Mouse (Mus musculus) limb, embryonic 14.5 days (tissue): ENCODE results near the gene Pik3c2b. TPM values are rescaled to one million over a fixed set of nuclear protein-coding genes. Genes with fewer than 3 reads are reported as not detected.
"Not testable (repeated sequence)": the region's sequence is repeated elsewhere in the genome, so short reads cannot be mapped to it uniquely, and the experiment has no call there.

Experiments used
- ATAC-seq: fragments of 200-750 bp; cut with Nextera tagmentation; 2 replicates; pipeline ENCODE4 v1.8.0; 2017; ENCODE audit warnings: low read depth, moderate number of reproducible peaks, moderate TSS enrichment; ENCODE audit not compliant: low FRiP score
- DNase-seq: peaks from one replicate; pipeline ENCODE4 v3.0.0-alpha.2; 2015; ENCODE audit warnings: low spot score
- H3K27ac ChIP-seq: fragments of 300-500 bp; sonication (generic); replicated peaks from 2 replicates; pipeline ENCODE4 v1.5.1; 2014; ENCODE audit warnings: low read depth, mild to moderate bottlenecking, low read length, moderate library complexity, mixed read lengths
- H3K27me3 ChIP-seq: fragments of 300-500 bp; sonication (generic); 2 replicates; pipeline ENCODE4 v1.6.1; 2014; ENCODE audit warnings: low read length, mixed read lengths; ENCODE audit not compliant: control insufficient read depth, insufficient read depth
- H3K36me3 ChIP-seq: fragments of 300-500 bp; sonication (generic); 2 replicates; pipeline ENCODE4 v1.6.1; 2014; ENCODE audit warnings: mild to moderate bottlenecking, low read length, moderate library complexity, mixed read lengths; ENCODE audit not compliant: control insufficient read depth, insufficient read depth
- H3K4me1 ChIP-seq: fragments of 300-500 bp; sonication (generic); 2 replicates; pipeline ENCODE4 v1.6.1; 2014; ENCODE audit warnings: antibody characterized with exemption, low read length, mixed read lengths; ENCODE audit not compliant: control insufficient read depth, insufficient read depth
- H3K4me2 ChIP-seq: fragments of 300-500 bp; sonication (generic); replicated peaks from 2 replicates; pipeline ENCODE4 v1.6.1; 2014; ENCODE audit warnings: low read depth, mild to moderate bottlenecking, low read length, moderate library complexity; ENCODE audit not compliant: severe bottlenecking
- H3K4me3 ChIP-seq: fragments of 300-500 bp; sonication (generic); replicated peaks from 2 replicates; pipeline ENCODE4 v1.5.1; 2014; ENCODE audit warnings: low read length
- H3K9ac ChIP-seq: fragments of 300-500 bp; sonication (generic); 2 replicates; pipeline ENCODE4 v1.6.1; 2014; ENCODE audit warnings: mild to moderate bottlenecking, low read depth, low read length, moderate library complexity; ENCODE audit not compliant: severe bottlenecking
- H3K9me3 ChIP-seq: fragments of 300-500 bp; sonication (generic); 2 replicates; pipeline ENCODE4 v1.6.1; 2016; ENCODE audit warnings: low read length; ENCODE audit not compliant: control insufficient read depth
- POLR2A ChIP-seq: fragments of 200-500 bp; IDR thresholded peaks from 2 replicates; pipeline ENCODE4 v1.8.0; 2012; ENCODE audit warnings: inconsistent platforms, mild to moderate bottlenecking, moderate library complexity, borderline replicate concordance; ENCODE audit not compliant: insufficient read depth, insufficient read length; ENCODE audit errors: extremely low read depth
- WGBS: fragments of 180-500 bp; shearing (Covaris S2); extraction: QIAGEN DNeasy Blood & Tissue Kit; methylation state at CpG from one replicate; pipeline ENCODE4 v1.1.7; 2014; 5-methylcytosine and 5-hydroxymethylcytosine counted together
- polyA plus RNA-seq, 2 experiments: library from polyadenylated mRNA; depleted of rRNA in 1 of 2; stranded (reverse) in 1 of 2; unstranded in 1 of 2; fragments of >200 nt; fragmentation: Nextera tagmentation in 1 of 2; extraction: Ambion mirVana in 1 of 2; gene quantifications; 2 replicates each; pipeline versions ENCODE4 v1.2.1 to v1.2.3; 2012 to 2014

The Pik3c2b gene
- polyA plus RNA-seq, 2 experiments = 8.1 to 10.7 TPM

DNA sequence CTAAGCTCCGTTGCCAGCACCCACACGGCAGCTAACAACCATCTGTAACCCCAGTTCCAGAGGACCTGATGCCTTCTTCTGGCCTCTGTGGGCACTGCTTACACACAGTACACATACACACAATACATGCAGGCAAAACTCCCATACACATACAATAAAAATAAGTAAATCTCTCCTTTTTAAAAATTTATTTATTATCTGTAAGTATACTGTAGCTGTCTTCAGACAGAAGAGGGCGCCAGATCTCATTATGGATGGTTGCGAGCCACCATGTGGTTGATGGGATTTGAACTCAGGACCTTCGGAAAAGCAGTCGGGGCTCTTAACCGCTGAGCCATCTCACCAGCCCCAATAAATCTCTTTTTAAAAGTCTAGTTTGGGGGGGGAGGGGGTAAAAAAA is 24.1 kb upstream of the Pik3c2b start:
- DNase-seq (no peak), ATAC-seq (no peak)
- H3K9ac ChIP-seq = no peak overlapping the region
- H3K4me1 ChIP-seq = peaks cover 6% of the 10 kb centered on the region
- no peak for TF ChIP-seq POLR2A
- no peaks in the 10 kb centered on the region for H3K27me3 ChIP-seq
- H3K27ac ChIP-seq = no peak overlapping the region
- H3K4me2 ChIP-seq = no peak overlapping the region
- peaks cover 20% of the 10 kb centered on the region for H3K36me3 ChIP-seq
- H3K9me3 ChIP-seq = no peaks in the 10 kb centered on the region
- WGBS = 96% methylated on average over 7 of the region's 7 CpGs
- H3K4me3 ChIP-seq = no peak overlapping the region

DNA sequence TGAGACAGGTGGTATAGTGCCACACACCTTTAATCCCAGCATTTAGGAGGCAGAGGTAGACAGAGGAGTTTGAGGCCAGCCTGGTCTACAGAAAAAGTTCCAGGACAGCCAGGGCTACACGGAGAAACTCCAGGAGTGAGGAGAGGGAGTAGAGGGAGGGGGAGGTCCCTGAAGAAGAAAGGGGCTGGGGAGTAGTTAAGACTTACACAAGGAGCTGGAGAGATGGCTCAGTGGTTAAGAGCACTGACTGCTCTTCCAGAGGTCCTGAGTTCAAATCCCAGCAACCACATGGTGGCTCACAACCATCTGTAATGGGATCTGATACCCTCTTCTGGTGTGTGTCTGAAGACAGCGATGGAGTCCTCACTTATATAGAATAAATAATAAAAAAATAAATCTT is 23.5 kb upstream of the Pik3c2b start:
- not testable (repeated sequence) for H3K27ac ChIP-seq, H3K4me3 ChIP-seq, H3K9ac ChIP-seq, H3K4me1 ChIP-seq, ATAC-seq, H3K27me3 ChIP-seq, DNase-seq, H3K9me3 ChIP-seq, H3K4me2 ChIP-seq
- H3K36me3 ChIP-seq = peaks cover 18% of the 10 kb centered on the region
- WGBS = 97% methylated on average over 2 of the region's 2 CpGs

DNA sequence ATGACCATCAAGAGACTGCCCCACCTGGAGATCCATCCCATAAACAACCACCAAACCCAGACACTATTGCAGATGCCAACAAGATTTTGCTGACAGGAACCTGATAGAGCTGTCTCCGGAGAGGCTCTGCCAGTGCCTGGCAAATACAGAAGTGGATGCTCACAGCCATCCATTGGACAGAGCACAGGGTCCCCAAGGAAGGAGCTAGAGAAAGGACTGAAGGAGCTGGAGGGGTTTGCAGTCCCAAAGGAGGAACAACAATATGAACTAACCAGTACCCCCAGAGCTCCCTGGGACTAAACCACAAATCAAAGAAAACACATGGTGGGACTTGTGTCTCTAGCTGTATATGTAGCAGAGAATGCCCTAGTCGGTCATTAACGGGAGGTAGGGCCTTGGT is 21.7 kb upstream of the Pik3c2b start:
- 94% methylated on average over 3 of the region's 3 CpGs for WGBS
- not testable (repeated sequence) for H3K9me3 ChIP-seq, DNase-seq, H3K27ac ChIP-seq, H3K9ac ChIP-seq, H3K27me3 ChIP-seq, H3K36me3 ChIP-seq, H3K4me1 ChIP-seq, ATAC-seq
- Histone ChIP-seq H3K4me2 (peak overlapping the region; percentile 66; the same call in 1 of the 2 replicates), H3K4me3 (peak overlapping the region; percentile 95)

GRCm38 (mm10) chr1:133024426-133024825 is 21.0 kb upstream of the Pik3c2b start:
- DNase-seq (no peak), ATAC-seq (no peak)
- H3K4me2 ChIP-seq = peak overlapping the region; percentile 66
- peaks cover 6% of the 10 kb centered on the region for H3K4me1 ChIP-seq
- H3K9ac ChIP-seq = peak overlapping the region; percentile 94
- H3K4me3 ChIP-seq = peak overlapping the region; percentile 95
- TF ChIP-seq POLR2A = no peak
- H3K36me3 ChIP-seq = 0 out of 2 replicates have a peak, but pooled peaks cover 3% of the 10 kb centered on the region
- WGBS = 34% methylated on average over 7 of the region's 7 CpGs
- H3K27me3 ChIP-seq = no peaks in the 10 kb centered on the region
- H3K9me3 ChIP-seq = no peaks in the 10 kb centered on the region
- H3K27ac ChIP-seq = peak overlapping the region; percentile 91; the same call in 1 of the 2 replicates

- peak; percentile 96 for ATAC-seq
Measured at GRCm38 (mm10) chr1:133025051-133025795, 20.2 kb upstream of the Pik3c2b start.

GRCm38 (mm10) chr1:133025796-133026190 is 19.7 kb upstream of the Pik3c2b start:
- not testable (repeated sequence) for ATAC-seq, H3K27me3 ChIP-seq, H3K36me3 ChIP-seq, H3K9me3 ChIP-seq, DNase-seq, H3K4me1 ChIP-seq
- H3K27ac ChIP-seq = peak overlapping the region; percentile 91
- 32% methylated on average over 23 of the region's 23 CpGs for WGBS
- H3K4me3 ChIP-seq = peak overlapping the region; percentile 95
- H3K9ac ChIP-seq = peak overlapping the region; percentile 94
- peak overlapping the region; percentile 37; the same call in 1 of the 2 replicates for H3K4me2 ChIP-seq

More at GRCm38 (mm10) chr1:133025051-133025795, 20.2 kb upstream of the Pik3c2b start:
- DNase-seq = peak; percentile 98
- H3K4me3 ChIP-seq = peak overlapping the region; percentile 95
- no peaks in the 10 kb centered on the region for H3K27me3 ChIP-seq
- peak overlapping the region; percentile 94 for H3K9ac ChIP-seq
- H3K27ac ChIP-seq = peak overlapping the region; percentile 91
- WGBS = under 1% methylated on average over 40 of the region's 40 CpGs
- H3K36me3 ChIP-seq = 0 out of 2 replicates have a peak, but pooled peaks cover 3% of the 10 kb centered on the region
- H3K4me2 ChIP-seq = peak overlapping the region; percentile 66
- peaks cover 6% of the 10 kb centered on the region for H3K4me1 ChIP-seq
- peak; percentile 42; the same call in 1 of the 2 replicates for TF ChIP-seq POLR2A
- no peaks in the 10 kb centered on the region for H3K9me3 ChIP-seq
